Mouse (Mus musculus) granulocyte monocyte progenitor cell, adult 5-6 weeks (primary cell): Measurements from ENCODE around the gene Synpr. TPM values are rescaled to one million over a fixed set of nuclear protein-coding genes. Genes with fewer than 3 reads are reported as not detected.

ENCODE experiments used
- ATAC-seq: replicated peaks from 2 replicates; pipeline ENCODE4 v1.8.0; 2016; ENCODE audit warnings: mild to moderate bottlenecking, moderate TSS enrichment, inconsistent platforms; ENCODE audit not compliant: poor library complexity, severe bottlenecking
- total RNA-seq, 2 experiments: library from RNA; stranded (forward) in 1 of 2; stranded (reverse) in 1 of 2; fragments of 200-712, 200-1000 nt in 1 of 2; fragments of >200 nt in 1 of 2; fragmentation: Nextera tagmentation in 1 of 2; gene quantifications; 2 replicates each; pipeline ENCODE4 v1.2.3; 2014 to 2017

Gene Synpr
- total RNA-seq, 2 experiments from 2014 or later: not detected

DNA sequence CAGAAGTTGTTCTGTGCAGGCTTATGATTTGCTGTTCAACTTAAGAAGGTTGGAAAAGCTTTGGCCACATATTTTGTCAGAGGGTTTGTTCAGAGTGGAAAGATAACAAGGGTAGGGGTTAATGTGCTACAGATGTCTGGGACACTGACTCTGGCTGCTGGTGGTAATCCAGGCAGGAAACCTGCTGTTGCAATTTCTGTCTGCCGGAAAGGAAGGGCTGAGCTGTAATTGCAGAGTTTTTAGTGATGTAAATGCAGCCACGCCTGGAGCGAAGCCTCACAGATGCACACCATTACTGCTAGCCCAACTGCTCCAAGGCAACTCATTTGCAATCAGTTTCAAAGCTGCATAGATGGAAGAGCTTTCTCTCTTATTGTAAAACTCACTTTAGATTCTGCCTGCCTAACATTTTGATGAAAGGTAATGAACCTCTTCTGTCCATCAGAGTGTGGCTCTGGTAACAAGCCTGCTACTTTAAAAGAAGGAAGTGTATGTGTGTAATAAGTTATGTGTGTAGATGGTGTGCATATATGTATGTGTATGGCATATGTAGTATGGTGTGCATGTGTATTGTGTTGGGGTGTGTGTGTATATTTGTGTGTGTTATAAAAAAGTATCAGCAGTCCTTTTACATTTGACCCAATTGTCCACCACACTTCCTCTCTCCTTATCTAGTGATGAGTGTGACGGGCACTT lies 64.7 kb downstream of the Synpr start:
- ATAC-seq: peak; percentile 93

DNA sequence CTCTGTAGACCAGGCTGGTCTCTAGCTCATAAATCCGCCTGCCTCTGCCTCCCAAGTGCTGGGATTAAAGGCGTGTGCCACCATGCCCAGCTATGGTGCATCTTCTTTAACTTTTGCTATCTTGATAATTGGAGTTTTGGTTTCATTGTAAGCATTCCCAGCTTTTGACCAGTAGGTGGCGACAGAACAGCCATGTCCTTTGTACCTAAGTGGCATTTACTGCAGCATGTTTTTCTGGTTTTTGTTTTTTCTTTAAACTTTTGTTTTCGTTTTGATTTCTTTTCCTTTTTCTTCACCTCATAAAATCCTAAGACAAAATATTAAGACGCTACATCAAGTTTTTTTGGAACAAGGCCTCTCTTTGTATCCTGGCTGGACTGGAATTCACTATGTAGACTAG lies 69.6 kb downstream of the Synpr start:
- ATAC-seq: peak; percentile 48

DNA sequence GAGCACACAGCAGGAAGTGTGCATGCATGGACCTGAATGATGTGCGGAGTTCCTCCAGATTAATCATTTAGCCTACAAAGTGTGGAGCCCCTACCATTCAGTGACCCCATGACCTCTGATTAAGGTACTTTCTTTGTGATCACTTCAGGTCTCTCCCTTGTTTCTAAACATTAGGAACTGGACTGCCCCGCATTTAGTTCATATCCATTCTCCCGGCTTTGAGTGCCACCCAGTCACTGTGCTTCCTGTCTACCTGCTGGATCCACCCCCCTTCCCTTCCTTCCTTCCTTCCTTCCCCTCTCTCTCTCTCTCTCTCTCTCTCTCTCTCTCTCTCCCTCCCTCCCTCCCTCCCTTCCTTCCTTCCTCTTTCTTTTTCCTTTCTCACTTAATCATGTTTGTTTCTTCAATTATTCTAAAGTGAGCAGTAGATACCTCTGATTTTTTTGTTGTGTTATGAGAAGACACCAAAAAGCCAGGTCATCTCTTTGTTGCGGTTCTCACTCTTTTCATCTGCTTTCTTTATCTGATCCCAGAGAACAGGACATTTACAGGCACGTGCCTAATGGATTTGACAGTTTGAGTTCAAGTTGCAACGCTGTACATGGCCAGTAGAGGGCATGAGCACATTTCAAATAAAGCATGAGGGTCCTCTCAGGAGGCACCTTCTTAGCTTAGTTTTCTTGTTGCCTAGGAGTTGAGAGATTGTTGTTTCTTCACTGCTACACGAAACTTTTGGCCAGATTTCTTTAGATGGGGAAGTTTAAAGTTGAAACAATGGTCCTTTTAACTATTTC lies 71.2 kb downstream of the Synpr start:
- ATAC-seq: peak; percentile 80

DNA sequence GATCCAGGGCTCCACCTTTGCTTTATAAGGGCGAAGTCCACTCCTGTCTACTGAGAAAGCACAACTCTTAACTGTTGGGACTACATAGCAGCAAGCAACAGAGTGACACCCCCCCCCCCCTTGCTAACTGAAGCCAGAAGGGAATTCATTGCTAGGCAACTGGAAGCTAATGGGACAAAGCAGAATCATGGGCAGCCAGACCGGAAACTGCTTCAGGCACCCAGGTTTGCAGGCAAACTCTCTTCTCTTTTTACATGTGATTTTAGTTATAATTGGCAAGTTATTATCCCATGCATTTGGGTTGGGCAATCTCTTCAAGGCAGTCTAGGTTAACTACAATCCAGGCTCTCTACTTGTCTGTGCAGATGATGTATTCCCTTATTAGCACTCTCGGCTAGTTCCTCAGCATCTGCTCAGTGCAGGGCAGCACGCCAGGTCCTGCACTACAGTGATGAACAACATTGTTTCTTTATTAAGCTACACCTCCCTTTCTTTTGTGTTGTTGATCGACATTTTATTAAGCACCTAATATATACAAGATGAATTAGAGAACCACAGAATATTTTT lies 72.6 kb downstream of the Synpr start:
- no peak for ATAC-seq

DNA sequence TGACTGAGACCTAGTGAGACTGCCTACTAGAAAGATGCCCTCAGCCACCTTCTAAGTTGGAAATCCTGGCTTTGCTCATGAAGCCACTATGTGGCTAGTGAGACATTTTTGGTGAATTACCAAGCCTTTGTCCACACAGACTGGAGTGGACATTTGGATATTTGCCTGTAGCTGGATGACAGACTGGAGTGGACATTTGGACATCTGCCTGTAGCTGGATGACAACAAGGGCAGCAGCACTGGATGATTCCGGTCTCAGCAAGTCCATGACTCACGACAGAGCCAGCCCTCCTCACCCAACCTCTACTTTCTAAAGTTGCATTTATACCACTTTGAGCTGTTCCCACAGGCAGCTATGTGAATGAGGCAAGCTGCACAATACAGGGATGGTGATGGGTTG lies 73.5 kb downstream of the Synpr start:
- ATAC-seq: no peak

DNA sequence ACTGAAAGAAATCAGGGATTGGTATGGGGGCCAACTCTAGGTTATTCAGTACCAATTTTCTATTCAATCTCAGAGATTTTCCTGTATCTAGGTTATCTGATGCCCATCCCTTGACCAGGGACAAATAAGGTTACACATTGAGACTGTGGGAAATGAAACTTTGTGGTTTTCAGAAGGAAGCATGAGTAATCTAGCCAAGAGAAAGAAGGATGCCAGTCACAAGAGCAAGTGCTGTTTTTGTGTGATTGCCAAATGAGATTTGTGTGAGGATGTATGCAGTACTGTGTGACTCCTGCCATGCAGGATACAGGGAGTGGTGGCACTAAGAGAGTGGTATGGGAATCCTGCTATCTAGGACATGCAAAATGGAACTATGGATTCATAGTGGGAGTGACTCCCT lies 76.6 kb downstream of the Synpr start:
- peak; percentile 73 for ATAC-seq

DNA sequence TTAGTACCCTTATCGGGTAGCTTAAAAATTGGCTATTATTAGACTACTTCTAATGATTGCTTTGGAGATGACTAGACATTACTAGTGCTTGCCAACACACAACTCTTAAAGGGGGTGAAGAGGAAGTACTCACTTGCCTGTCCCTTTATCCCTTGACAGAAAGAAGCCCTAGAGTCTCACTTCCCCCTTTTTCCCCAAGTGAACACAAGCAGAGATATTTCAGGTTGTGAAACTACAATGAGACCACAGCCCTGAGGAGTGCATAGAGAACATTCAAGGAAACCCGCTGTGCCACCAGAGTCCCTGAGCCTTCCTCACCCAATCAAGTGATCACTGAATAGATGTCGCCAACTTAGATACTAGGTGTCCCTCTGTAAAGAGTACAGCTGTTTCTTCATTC lies 77.1 kb downstream of the Synpr start:
- peak; percentile 91 for ATAC-seq

DNA sequence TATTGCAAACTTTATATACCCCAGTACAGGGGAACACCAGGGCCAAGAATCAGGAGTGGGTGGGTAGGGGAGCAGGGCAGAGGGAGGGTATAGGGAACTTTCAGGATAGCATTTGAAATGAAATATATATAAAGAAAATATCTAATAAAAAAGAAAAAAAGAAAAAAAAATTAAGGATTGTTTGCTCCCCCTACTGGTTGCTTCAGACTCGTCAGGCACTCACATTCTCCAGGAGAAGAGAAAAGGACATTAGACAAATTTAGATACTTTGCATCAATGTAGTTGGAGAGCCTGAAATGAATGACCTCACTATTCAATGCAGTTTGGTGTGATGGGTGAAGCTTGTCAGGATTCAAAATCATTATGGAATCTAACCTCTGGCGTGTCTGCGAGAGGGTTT lies 83.7 kb downstream of the Synpr start:
- ATAC-seq: no peak

DNA sequence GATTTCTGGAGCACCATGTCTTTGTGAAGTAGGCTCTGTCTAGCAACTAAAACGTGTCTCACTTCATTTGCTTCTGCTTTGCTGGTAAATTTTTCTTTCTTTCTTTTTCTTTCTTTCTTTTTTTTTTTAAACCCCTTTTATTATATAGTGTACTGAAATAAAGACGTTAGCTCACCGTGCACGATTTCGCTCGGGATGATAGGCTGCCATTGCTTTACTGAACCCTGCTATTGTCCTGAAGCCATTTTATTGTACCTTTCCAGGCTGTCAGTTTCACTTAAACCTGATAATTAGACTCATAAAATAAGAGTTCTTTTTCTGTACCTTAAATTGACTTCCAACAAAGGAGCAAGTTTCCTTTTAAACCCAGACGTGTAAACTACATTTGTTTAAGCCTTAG lies 104.5 kb downstream of the Synpr start:
- no peak for ATAC-seq

DNA sequence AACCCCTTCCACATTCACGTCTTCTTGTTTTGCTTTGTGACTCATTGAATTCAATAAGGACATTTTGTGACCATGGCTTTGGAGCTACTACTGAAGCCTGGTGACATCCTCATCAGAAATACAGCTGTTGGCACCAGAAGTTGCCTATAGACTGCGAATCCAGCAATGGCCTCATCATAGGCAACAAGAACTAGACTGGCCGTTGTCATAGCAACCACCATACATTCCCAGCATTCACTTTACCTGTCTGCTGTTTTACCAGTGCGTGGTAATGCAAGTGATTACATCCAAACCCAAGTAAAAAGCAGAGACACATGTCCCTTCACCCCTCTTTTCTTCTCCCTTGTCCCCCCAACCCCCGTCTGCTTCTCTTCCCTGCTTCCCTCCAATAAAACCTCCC lies 105.4 kb downstream of the Synpr start:
- ATAC-seq: no peak

DNA sequence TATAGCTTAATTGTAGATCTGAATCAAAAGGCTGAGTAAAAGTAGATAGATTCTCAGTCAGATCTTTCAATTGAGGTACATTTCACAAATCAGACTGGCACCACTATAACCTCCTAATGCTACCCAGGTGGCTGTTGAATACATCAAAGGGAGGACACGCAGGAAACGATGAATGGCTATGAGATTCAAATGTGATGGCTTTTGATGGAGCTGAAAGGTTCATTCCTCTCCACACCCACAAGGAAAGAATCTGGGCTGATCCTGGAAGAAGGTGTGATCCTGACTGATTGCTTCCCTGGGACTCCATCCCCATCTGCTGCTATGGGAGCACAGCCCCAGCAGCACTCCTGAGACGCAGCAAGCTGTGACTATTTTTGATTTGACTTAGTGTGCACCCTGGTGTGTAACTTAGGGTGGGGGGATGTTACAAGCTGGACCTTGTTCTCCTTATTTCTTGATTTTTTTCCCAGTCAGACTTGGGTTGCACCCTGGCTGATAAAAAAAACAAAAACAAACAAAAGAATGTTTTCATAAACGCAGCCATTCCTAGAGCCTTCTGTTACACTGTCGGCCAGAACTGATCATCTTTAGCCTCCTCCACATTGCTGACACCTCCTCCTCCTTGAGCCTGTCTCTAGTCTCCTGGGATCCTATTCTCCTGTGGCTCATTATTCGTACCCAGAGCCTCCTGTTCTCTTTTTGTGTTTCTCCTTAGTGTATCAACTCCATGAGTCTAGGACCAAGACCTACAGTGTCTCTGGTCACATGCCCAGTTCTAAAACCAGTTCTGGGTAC lies 114.8 kb downstream of the Synpr start:
- no peak for ATAC-seq

DNA sequence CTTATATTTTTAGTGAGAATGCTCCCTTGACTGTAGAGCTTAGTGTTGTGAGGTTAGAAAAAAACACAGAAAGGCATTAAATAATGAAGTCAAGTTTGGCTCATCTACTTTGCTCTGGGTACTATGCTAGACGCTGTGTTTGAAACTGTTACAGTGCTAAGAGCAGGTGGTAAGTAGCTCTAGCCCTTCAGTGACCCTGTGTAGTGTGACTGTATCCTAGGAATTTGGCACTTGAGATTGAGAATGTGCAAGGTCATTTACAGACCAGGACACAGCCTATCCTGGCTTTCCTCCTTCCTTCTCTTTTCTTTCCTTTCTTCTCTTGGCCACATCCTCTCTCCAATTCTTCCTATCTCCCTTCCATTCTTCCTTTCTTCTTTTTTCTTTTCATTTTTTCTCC lies 127.1 kb downstream of the Synpr start:
- ATAC-seq: no peak

DNA sequence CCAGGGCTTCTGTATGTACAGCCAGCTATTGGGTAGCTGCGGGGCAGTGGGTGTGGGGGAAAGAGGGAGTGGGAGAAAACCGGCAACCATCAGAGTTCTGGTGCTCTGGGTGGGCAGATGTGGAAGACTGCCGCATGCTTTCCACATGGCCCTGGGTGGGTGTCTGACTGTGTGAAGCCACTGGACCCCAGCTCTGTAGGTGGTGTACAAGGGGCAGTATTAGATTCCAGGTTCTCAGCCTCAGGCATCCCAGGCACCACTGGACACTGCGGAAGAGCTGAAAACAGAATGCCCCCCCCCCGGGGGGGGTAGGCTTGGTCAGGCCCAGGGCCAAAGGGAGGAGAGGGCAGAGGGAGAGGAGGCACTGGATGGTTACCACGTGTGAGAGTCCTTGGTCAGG lies 156.1 kb downstream of the Synpr start:
- ATAC-seq: no peak

DNA sequence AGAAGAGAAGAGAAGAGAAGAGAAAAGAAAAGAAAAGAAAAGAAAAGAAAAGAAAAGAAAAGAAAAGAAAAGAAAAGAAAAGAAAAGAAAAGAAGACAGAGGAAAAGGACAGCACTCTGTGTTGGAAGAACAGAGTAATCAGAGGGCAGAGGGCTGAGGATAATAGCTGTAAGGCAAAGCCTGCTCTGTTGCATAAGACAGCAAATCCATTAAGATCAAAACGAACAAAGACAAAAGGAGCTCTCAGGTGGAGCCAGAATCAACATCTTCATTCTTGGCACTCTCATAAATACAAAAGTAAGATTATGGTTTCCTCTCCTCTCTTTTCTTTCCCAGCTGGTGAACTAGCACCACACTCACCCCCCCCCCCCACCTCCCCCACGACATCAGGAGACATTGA lies 160.3 kb downstream of the Synpr start:
- no peak for ATAC-seq

DNA sequence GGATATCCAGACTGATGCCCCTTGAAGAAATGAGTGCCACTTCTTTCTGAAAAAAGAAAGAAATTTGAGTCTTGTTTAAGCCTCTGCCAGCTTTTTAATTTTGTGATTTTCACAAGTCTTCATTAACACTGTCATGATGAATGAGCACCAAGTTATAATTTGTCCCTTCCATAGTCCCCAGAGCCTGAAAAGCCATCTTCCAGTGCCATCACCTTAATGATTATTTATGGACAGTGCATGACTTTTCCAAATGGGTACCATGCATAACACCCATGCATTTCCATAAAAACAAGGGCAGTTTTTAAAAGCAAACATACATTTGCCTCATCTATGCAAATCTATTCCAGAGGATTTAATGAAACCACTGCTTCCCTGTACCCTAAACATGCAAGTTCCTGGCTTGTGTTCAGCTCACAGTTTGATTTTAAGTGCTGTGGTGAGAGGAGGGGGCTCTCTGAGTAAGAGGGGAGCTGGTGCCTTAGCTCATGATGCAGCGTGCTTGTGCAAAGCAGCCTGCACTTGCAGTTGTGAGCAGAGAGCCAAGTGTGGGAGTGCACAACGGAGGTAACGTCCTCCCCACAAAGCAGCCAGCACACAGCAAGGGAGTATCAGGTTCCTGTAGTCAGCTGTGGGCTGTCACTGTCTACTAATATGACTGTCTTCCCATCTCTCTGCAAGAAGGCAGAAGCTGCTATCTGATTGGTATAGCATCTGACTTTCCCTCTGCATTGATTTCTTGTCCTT lies 169.1 kb downstream of the Synpr start:
- no peak for ATAC-seq

DNA sequence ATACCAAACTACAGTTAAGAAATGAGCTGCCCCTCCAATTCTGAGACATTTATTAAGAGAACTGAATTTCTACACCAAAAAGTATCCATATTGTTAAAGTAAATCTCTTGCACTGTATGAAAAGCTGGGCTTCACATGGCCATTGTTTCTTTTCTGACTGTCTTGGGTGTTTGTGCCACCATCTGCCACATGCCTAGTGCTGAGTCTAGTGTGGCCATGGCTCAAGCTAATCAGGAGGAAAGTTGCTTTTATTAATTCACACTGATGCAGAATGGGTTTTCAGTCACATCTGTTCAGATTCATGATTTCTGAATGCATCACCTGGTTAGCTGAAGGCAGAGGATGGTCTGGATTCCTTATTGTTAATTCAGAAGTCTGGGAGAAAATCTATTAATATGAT lies 170.4 kb downstream of the Synpr start:
- ATAC-seq: no peak

DNA sequence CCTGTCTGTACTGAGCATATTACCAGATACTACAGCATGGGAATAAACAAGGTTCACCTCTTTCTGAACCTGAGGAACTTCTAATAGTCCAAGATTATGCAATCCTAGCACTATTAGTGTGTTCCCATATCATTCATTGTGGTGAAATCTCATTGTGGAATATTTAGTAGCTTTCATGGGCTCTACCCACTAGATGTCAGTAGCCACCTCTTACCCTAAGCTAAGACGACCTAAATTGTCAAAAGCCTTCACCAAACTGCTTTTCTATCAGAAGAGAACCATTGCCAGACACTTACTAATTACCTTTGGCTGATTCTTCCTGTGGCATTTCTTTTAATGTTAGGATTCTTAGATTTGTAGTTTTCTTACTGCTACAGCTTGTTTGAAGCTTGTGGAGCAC lies 174.8 kb downstream of the Synpr start:
- ATAC-seq: no peak

DNA sequence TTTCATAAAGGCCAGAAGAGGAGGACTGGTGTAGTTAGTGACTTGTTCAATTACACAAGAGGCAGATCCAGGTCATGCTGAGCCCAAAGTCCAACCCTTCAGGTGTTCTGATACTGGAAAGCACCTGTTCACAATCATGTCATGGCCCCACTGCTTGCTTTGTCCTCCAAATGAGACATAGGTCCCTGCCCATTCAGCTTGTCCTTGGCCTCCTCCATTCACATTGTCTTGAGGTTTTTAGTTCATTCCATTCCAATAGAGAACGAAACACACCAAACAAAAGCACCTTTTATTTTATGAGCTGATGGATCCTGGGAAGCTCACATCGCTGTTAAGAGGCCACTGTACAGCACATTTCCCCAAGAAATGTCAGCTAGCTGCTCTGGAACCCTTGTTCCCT lies 184.6 kb downstream of the Synpr start:
- no peak for ATAC-seq

DNA sequence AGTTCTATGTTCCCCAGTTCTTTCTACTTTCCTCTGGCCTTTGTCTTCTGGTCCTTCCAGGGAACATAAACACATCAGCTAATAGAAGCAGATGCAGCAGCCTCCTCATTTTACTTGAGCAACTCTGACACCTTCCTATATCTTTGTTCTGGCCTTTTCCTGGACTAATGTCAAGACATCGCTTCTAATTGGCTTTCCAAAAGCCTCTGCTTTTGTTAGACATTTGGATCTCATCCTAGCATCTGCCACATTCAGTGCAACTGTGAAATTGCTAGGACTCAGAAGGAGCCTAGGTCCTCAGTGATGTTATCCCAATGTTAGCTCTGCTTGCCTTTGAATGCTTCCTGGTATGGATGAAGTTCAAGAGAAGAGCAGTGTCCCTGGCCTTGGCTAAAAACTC lies 193.2 kb downstream of the Synpr start:
- no peak for ATAC-seq

DNA sequence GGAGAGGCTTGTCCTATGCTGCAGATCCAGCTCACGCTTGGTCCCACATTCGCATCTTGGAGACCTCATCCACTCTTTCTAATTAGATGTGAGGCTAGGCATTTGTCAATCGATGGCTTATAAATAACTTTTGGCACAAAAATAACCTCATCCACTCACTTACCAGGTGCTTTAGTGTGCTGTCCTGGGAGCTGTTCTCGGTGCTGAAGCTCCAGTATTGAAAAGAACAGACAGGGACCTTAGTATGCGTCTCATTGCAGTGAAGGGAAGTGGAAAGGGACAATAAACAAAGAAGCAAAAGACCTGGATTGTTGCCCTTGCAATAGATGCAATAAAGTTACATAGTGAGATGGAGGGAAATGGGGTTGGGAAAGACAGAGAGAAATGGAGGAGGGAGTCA lies 220.8 kb downstream of the Synpr start:
- no peak for ATAC-seq
